Mouse (Mus musculus): ENCODE measurements around the gene Tmed1.

DNA sequence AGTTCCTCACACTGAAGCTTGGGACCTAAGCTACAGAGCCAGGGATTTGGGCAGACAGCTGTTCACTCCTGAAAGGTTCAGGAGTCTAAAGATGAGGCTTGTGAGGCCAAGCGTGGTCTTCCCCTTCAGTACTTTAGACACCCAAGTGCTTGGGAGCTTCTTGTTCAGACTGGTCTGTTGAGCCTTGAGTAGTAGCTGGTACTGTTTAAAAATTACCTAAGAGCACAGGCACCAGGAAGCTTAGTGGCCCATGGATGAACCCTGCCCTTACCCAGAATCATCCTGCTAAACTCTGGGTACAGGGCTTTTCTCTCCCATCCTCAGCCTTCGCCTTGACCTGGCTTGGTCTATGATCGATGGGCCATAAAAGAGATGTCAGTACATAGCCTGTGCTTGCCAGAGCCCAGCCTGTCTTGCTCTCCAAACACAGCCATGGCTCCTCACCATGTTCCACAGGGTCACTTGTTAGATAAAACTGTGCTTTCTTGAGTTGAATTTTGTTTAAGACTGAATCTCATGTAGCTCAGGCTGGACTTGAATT is 49.6 kb downstream of the Tmed1 start:
- no peak for TF ChIP-seq CTCF (IDR thresholded peaks at IDR 0.05; ENCODE audit: low read depth)
- TF ChIP-seq EP300 (optimal IDR thresholded peaks at IDR 0.05): no peak
